Mouse (Mus musculus) urinary bladder, postnatal 10 days (tissue): ENCODE results near the gene Actr3.

Source experiments
- DNase-seq: peaks from one replicate; pipeline ENCODE4 v3.0.0; 2022; ENCODE audit warnings: low spot score

The Actr3 gene

DNA sequence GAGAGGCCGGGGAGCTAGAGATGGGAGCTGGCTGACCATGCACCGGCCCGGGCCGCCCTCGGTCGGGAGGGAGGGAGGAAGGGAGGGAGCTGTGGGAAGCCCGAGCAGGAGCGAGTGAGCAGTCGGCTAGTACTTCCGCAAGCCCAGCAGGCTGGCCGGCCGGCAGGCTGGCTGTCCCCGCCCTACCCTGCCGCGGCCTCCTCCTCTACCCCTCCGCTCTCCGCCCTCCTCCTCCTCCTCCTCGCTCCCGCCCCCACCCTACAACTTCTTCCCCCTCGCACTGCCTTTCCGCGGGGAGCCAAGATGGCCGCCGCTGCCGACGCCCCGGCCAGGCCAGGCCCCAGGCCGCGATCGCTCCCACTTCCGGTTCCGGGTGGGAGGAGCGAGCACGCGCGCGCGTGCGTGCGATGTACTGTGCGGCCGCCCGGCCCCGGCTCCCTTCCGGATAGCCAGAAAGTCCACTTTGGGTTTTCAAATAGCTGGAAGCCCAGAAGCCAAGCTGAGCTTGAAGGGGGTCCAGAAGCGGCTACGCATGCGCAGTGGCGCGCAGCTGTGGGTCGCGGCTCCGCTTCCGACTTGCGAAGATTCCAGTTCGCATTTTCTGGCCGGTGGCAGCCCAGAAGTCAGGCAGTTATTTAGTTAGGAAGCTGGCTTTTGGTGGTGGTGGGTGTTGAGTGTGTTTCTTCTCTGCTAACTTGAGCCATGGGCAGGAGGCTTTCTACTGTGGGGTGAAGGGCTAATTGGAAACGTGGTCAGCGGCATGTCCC, at the start of gene Actr3:
TSS of gene Actr3 (minus strand) at position 359 of the 767 bp plus-strand sequence.
- DNase-seq = peak; percentile 99

DNA sequence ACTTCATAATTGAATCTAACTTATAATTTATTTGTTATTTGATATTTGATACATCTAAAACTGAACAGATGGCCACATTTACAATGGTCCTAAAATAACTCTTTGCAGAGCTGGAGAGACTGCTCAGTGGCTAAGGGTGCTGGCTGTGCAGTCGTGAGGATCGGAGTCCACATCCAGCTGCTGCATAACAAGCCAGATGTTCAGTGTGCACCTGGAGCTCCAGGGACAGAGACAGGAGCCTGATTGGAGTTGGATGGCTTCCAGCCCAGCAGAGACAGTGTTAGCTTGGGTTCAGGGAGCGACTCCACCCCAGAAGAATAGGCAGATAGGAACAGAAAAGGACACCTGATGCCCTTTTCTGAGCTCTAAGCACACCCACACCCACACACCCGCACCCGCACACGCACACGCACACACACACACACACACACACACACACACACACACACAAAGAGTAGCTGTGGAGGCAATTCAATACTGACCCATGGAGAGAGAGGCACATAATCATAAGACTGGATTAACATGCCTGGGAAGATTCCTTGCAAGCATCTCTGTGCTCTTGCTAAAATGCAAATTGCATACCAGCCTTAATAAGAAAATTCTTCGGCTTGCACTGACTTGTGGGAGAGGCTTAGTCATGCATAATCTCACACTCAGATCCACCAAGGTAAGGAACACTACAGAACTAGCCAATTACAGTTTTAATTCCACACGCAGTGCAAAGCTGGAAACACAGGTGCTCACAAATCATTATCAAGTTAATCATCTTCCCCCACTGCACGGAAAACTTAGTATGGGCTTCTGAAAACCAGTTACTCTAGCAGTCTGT, 47.1 kb upstream of the Actr3 start:
- no peak for DNase-seq

- DNase-seq = no peak
These were observed 46.3 kb upstream of the Actr3 start for GRCm38 (mm10) chr1:125481842-125482241.

GRCm38 (mm10) chr1:125478588-125478987, 43.1 kb upstream of the Actr3 start:
- no peak for DNase-seq

GRCm38 (mm10) chr1:125475961-125476682, 40.6 kb upstream of the Actr3 start:
- no peak for DNase-seq

GRCm38 (mm10) chr1:125473866-125474265, 38.3 kb upstream of the Actr3 start:
- no peak for DNase-seq

- DNase-seq = no peak
These were observed 37.7 kb upstream of the Actr3 start for GRCm38 (mm10) chr1:125473126-125473666.

GRCm38 (mm10) chr1:125470805-125471648, 35.5 kb upstream of the Actr3 start:
- DNase-seq = no peak

DNA sequence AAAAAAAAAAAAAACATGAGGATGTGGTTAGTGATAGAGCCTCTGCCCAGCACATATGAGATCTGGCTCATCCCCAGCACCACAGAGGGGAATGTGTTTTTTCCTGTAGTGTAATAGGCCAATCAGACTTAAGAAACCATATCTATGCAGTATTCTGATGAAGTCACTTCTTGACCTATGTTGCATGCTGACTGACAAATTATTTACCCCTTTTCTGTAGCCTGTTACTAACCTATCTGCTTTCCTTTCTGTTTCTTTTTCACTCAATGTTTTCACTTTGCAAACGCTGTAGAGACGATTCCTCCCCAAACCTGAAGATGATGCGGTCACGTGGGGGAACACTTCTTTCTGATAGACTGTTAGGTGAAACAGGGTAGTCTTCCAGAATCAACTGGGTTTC, 32.4 kb upstream of the Actr3 start:
- no peak for DNase-seq

DNA sequence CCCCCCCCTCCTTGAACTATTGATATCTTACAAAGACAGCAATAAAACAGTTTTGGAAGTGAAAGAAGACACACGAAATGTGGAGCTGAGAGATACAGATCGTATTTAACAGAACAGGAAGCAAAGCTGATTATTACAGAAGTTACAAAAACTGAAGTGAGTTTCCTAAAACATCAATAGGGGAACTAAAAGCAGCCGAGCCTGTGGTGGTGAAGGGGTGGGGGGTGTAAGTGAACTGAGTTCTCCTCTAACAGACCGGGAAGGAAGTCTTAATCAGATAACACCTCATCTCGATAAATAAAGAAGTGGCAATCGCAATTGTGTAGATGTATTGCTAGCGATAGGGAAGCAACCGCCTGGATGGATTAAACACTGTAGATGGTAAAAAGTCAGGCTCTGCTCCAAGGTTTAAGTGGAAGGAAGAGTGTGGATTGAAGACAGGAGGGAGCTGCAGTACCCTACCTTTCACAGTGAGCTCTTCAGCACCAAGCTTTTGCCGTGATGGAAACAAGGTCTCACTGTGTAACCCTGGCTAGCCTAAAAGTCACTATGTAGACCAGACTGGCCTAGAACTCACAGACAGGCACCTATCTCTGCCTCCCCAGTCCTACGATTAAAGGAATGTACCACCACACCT, 31.2 kb upstream of the Actr3 start:
- no peak for DNase-seq

- no peak for DNase-seq
These were observed 28.5 kb upstream of the Actr3 start for GRCm38 (mm10) chr1:125464011-125464410.

GRCm38 (mm10) chr1:125463349-125463748, 27.8 kb upstream of the Actr3 start:
- no peak for DNase-seq

GRCm38 (mm10) chr1:125462917-125463316, 27.4 kb upstream of the Actr3 start:
- DNase-seq = no peak

GRCm38 (mm10) chr1:125458531-125458930, 23.0 kb upstream of the Actr3 start:
- DNase-seq = no peak

DNA sequence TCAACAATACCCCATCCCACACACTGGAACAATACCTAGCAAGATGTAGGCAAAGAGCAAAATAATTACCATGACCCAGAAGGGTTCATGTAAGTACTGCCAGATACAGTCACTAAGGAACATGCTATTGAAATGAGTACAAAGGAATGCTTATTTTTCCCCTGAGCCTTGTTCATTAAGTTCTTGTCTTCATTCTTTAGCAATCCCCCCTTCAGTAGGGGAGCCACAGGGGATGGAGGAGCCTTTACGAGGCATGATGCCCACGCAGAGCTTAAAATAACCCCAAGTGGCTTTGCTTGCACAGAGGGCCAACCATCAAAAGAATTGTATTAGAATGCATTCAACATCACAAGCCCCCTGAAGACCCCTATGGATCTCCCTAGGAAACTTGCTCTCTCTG, 19.6 kb upstream of the Actr3 start:
- DNase-seq = no peak

DNA sequence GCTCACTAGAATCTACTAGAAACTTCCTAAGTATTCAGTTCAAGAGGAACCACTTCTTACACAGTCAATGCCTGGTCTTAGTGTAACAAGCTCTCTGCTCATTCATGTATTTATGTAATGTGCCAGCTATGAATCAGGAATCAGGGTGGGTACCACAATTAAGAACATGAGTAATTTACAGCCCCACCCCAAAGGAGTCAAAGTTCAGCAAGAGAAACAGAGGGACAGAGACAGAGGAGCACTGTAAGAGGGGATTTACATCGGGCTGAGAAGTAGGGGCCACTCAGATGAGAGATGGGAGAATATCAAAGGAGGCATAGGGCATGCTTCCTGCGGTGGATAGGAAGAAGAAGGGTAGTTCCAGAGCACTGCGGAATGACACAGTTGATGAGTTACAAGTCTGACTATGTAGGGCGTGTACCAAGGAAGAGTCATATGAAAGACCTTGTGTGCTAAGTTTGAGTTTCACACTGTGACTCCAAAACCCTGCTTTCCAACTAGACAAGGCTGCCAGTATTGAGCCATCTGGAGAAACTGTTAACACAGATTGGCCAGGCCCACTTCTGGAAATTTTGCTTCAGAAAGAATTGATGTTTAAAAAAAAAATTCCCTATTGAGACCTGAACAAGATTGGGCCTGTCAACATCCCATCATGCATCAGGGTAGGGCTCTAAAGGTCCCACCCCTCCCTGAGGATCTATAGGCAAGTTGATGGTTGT, 14.9 kb upstream of the Actr3 start:
- DNase-seq = no peak

- DNase-seq = no peak
These were observed 12.4 kb upstream of the Actr3 start for GRCm38 (mm10) chr1:125447926-125448325.

GRCm38 (mm10) chr1:125441679-125442078, 6.2 kb upstream of the Actr3 start:
- no peak for DNase-seq

- no peak for DNase-seq
These were observed 5.7 kb upstream of the Actr3 start for GRCm38 (mm10) chr1:125441251-125441650.

DNA sequence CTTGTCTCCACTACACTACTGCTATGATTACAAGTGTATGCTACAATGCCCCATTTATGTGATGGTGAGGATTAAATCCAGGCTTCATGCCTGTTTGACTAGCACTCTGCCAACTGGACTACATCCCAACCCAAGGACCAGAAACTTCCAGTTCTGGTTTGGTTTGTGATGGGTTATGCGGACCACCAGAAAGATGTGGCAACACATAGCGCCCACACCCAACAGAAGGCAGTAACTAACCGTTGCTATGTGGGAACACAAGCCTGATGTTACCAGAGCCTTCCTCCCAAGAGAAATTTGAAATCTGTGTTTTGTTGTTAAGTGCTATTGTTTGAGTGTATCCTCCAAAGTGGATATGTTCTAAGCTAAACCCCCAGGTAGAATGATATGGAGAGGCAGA, 4.0 kb upstream of the Actr3 start:
- no peak for DNase-seq
